Mouse (Mus musculus): Measurements from ENCODE around the gene Dbi. TPM values are rescaled to one million over a fixed set of nuclear protein-coding genes. Genes with fewer than 3 reads are reported as not detected.

Gene Dbi
- 658 and 708 TPM in 2 replicates for polyA plus RNA-seq (2015; fragmentation: Nextera tagmentation; extraction: Ambion mirVana)

DNA sequence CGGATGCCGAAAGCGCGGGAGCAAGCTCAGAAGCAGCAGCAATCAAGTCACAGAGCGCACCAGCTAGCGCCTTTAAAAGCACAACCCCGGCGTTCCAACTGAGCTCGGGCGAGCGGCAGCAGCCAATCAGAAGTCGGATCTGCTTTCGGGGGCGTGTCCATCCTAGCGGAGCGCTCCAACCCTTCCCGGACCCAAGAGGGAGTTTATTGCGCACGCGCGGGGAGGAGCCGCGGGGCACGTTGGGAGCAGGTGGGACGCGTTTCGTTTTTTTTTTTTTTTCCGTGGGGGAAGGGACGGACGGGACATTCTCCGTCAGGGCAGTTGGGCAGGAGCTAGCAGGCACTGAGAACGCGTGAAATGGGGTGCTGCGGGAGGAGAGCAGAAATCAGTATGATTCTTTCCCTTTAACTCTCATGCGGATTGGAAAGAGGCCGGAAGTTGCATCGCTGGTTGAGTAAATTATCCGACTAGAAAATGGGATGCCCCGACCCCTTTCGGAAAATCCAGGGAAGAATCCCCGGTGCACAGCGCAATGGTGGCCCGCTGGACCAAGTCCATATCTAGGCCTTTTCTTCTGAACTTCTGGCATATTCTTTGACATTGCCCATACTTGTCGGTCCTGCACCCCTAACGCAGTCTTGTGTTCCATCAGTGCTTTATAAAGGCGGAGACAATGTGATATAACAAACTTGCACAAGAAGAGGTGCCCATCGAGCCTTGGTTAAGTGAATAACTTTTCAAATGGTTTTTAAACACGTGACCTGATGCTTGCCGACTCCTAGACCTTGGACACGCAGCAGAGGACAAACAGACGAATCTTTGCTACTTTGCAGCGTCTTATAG, at the start of gene Dbi, which contains the start of gene 3110009E18Rik:
Dbi (minus strand) TSS at position 110 of the 843 bp plus-strand sequence.
3110009E18Rik (plus strand) TSS at position 219 of the 843 bp plus-strand sequence.
- peak; percentile 94 for ATAC-seq (ENCODE audit: low FRiP score, low TSS enrichment)
- WGBS = 1% methylated on average over 52 of the region's 52 CpGs
- peak within 1 kb of the TSS; percentile 92 for H3K27ac ChIP-seq (ENCODE audit: low read length)

GRCm38 (mm10) chr1:120170307-120170706, 49.4 kb upstream of the Dbi start:
- Histone ChIP-seq H3K4me1 (ENCODE audit: insufficient read depth, low read length) (no peaks in the 10 kb centered on the region), H3K36me3 (ENCODE audit: insufficient read depth, low read length) (no peaks in the 10 kb centered on the region), H3K9me3 (ENCODE audit: low read length) (no peaks in the 10 kb centered on the region), H3K27ac (ENCODE audit: low read length) (no peak overlapping the region), H3K9ac (replicated peaks; ENCODE audit: low read length) (no peak overlapping the region), H3K27me3 (ENCODE audit: insufficient read depth, low read length) (no peaks in the 10 kb centered on the region), H3K4me2 (replicated peaks; ENCODE audit: low read depth, low read length) (no peak overlapping the region), H3K4me3 (ENCODE audit: low read length) (no peak overlapping the region)
- no peak for ATAC-seq (ENCODE audit: low FRiP score, low TSS enrichment)
- 83% methylated on average over 7 of the region's 7 CpGs for WGBS

More for the DNA sequence above, at the start of gene Dbi, which contains the start of gene 3110009E18Rik:
- Histone ChIP-seq H3K4me3 (ENCODE audit: low read length) (peak within 1 kb of the TSS; percentile 65), H3K4me1 (ENCODE audit: insufficient read depth, low read length) (peaks cover 45% of the 10 kb centered on the region), H3K9me3 (ENCODE audit: low read length) (no peaks in the 10 kb centered on the region), H3K27me3 (ENCODE audit: insufficient read depth, low read length) (no peaks in the 10 kb centered on the region), H3K36me3 (ENCODE audit: insufficient read depth, low read length) (peaks cover 7% of the 10 kb centered on the region; the same call in 1 of the 2 replicates), H3K4me2 (replicated peaks; ENCODE audit: low read depth, low read length) (peak within 1 kb of the TSS; percentile 75), H3K9ac (replicated peaks; ENCODE audit: low read length) (peak within 1 kb of the TSS; percentile 79)

- no peak for ATAC-seq (ENCODE audit: low FRiP score, low TSS enrichment)
- Histone ChIP-seq H3K36me3 (ENCODE audit: insufficient read depth, low read length) (no peaks in the 10 kb centered on the region), H3K4me1 (ENCODE audit: insufficient read depth, low read length) (no peaks in the 10 kb centered on the region), H3K4me2 (replicated peaks; ENCODE audit: low read depth, low read length) (no peak overlapping the region), H3K27ac (ENCODE audit: low read length) (no peak overlapping the region), H3K9ac (replicated peaks; ENCODE audit: low read length) (no peak overlapping the region), H3K4me3 (ENCODE audit: low read length) (no peak overlapping the region), H3K9me3 (ENCODE audit: low read length) (no peaks in the 10 kb centered on the region), H3K27me3 (ENCODE audit: insufficient read depth, low read length) (no peaks in the 10 kb centered on the region)
- WGBS = 82% methylated on average over 7 of the region's 7 CpGs
Measured at GRCm38 (mm10) chr1:120168674-120169073, 47.8 kb upstream of the Dbi start.

- no peaks in the 10 kb centered on the region for H3K9me3 ChIP-seq (ENCODE audit: low read length)
- no peak for ATAC-seq (ENCODE audit: low FRiP score, low TSS enrichment)
- no peaks in the 10 kb centered on the region for H3K4me1 ChIP-seq (ENCODE audit: insufficient read depth, low read length)
- H3K27ac ChIP-seq (ENCODE audit: low read length) = no peak overlapping the region
- no peak overlapping the region for H3K4me3 ChIP-seq (ENCODE audit: low read length)
- H3K9ac ChIP-seq (replicated peaks; ENCODE audit: low read length) = no peak overlapping the region
- WGBS = 66% methylated on average over 4 of the region's 4 CpGs
- no peaks in the 10 kb centered on the region for H3K27me3 ChIP-seq (ENCODE audit: insufficient read depth, low read length)
- H3K4me2 ChIP-seq (replicated peaks; ENCODE audit: low read depth, low read length) = no peak overlapping the region
- no peaks in the 10 kb centered on the region for H3K36me3 ChIP-seq (ENCODE audit: insufficient read depth, low read length)
Measured at GRCm38 (mm10) chr1:120168016-120168415, 47.1 kb upstream of the Dbi start.

DNA sequence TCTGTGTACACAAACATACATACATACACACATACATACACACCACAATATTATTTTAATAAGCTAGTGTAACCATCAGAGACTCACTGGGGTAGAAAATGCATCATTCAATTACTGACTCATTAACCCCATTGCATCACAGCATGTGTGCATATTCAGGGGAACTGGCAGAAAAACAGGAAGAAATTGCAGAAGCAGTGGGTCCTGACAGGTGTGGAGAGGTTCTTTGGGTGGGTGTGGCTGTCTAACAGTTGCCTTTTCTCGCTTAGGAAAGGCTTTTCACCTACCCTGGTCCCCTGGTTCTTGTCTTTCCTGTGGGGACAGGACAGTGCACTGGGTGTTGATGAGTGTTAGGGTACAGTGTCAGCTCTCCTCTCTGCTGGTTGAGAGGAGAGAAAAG, 41.7 kb upstream of the Dbi start:
- 75% methylated on average over 1 of the region's 1 CpGs for WGBS
- ATAC-seq (ENCODE audit: low FRiP score, low TSS enrichment) = no peak
- Histone ChIP-seq H3K27ac (ENCODE audit: low read length) (no peak overlapping the region), H3K27me3 (ENCODE audit: insufficient read depth, low read length) (no peaks in the 10 kb centered on the region), H3K9ac (replicated peaks; ENCODE audit: low read length) (no peak overlapping the region), H3K4me3 (ENCODE audit: low read length) (no peak overlapping the region), H3K4me2 (replicated peaks; ENCODE audit: low read depth, low read length) (no peak overlapping the region), H3K36me3 (ENCODE audit: insufficient read depth, low read length) (no peaks in the 10 kb centered on the region), H3K4me1 (ENCODE audit: insufficient read depth, low read length) (no peaks in the 10 kb centered on the region), H3K9me3 (ENCODE audit: low read length) (no peaks in the 10 kb centered on the region)

DNA sequence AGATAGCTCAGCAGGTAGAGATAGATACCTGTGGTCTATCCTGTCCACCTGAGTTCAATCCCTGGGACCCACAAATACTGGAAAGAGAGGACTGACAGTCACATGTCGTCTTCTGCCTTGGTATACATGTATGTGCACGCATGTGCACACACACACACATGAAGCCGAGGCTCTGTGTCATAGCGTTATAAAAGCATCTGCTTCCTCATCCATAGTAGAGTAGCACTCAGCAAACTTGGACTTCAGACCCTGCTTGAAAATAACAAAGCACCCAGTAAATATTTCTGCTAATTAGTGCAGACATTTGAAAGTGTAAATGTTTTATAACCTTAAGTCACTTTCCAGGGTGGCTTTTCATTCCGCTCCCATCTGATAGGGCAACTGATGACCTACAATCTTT, 40.6 kb upstream of the Dbi start:
- ATAC-seq (ENCODE audit: low FRiP score, low TSS enrichment) = no peak
- Histone ChIP-seq H3K27me3 (ENCODE audit: insufficient read depth, low read length) (no peaks in the 10 kb centered on the region), H3K4me1 (ENCODE audit: insufficient read depth, low read length) (no peaks in the 10 kb centered on the region), H3K9ac (replicated peaks; ENCODE audit: low read length) (no peak overlapping the region), H3K27ac (ENCODE audit: low read length) (no peak overlapping the region), H3K9me3 (ENCODE audit: low read length) (no peaks in the 10 kb centered on the region), H3K4me2 (replicated peaks; ENCODE audit: low read depth, low read length) (no peak overlapping the region), H3K36me3 (ENCODE audit: insufficient read depth, low read length) (no peaks in the 10 kb centered on the region), H3K4me3 (ENCODE audit: low read length) (no peak overlapping the region)
- 90% methylated on average over 5 of the region's 5 CpGs for WGBS

DNA sequence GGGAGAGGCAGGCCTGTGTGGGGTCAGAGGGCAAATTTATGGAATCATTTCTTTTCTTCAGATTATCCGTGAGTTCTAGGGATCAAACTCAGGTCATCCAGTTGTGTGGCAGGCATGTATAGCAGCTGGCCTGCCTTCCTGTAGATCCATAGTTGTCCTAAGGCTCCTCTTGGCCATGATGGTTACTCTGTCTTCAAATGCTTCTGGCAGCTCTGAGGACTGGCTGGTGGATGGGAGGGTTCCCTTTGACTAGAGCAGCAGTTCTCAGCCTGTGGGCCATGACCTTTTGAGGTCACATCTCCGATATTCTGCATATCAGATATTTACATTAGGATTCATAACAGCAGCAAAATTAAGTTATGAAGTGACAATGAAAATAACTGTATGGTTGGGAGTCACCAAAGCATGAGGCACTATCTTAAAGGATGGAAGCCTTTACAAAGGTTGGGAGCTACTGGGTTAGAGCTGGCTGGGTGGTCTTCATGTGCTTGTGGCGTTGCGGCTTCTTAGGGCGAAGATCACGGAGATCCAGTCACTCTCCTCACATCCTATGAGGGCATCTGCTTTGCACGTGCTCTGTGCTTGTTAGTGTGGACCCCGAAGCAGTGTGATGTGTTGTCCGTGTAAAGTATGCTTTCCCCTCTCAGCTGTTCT, 37.7 kb upstream of the Dbi start:
- H3K27ac ChIP-seq (ENCODE audit: low read length) = no peak overlapping the region
- no peak for ATAC-seq (ENCODE audit: low FRiP score, low TSS enrichment)
- WGBS = 88% methylated on average over 9 of the region's 9 CpGs
- H3K36me3 ChIP-seq (ENCODE audit: insufficient read depth, low read length) = no peaks in the 10 kb centered on the region
- H3K9ac ChIP-seq (replicated peaks; ENCODE audit: low read length) = no peak overlapping the region
- no peaks in the 10 kb centered on the region for H3K4me1 ChIP-seq (ENCODE audit: insufficient read depth, low read length)
- no peaks in the 10 kb centered on the region for H3K9me3 ChIP-seq (ENCODE audit: low read length)
- H3K27me3 ChIP-seq (ENCODE audit: insufficient read depth, low read length) = no peaks in the 10 kb centered on the region
- no peak overlapping the region for H3K4me3 ChIP-seq (ENCODE audit: low read length)
- H3K4me2 ChIP-seq (replicated peaks; ENCODE audit: low read depth, low read length) = no peak overlapping the region

DNA sequence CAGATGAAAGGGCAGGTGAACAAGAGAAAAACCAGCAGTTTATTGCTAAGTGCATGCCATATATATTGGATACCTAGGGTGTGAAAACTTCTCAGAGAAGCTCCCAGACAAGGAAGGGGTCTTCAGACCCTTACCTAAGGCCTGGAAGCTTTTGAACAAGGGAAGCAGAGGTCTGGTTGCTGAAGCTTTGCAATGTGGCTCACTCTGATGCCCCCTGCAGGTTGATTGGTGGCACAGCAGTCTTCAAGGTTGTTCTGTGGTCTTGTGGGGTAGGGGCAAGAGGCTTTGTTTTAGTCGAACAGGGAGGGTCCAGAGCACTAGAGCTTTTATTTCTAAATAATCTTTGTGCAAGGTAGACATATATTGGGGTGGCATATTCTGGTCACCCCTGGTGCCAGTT, 34.4 kb upstream of the Dbi start:
- Histone ChIP-seq H3K4me3 (ENCODE audit: low read length) (no peak overlapping the region), H3K36me3 (ENCODE audit: insufficient read depth, low read length) (no peaks in the 10 kb centered on the region), H3K27ac (ENCODE audit: low read length) (no peak overlapping the region), H3K27me3 (ENCODE audit: insufficient read depth, low read length) (no peaks in the 10 kb centered on the region), H3K4me1 (ENCODE audit: insufficient read depth, low read length) (no peaks in the 10 kb centered on the region), H3K4me2 (replicated peaks; ENCODE audit: low read depth, low read length) (no peak overlapping the region), H3K9me3 (ENCODE audit: low read length) (no peaks in the 10 kb centered on the region), H3K9ac (replicated peaks; ENCODE audit: low read length) (no peak overlapping the region)
- ATAC-seq (ENCODE audit: low FRiP score, low TSS enrichment) = no peak
- 29% methylated on average over 1 of the region's 1 CpGs for WGBS

GRCm38 (mm10) chr1:120154232-120154631, 33.4 kb upstream of the Dbi start:
- no peaks in the 10 kb centered on the region for H3K4me1 ChIP-seq (ENCODE audit: insufficient read depth, low read length)
- no peaks in the 10 kb centered on the region for H3K27me3 ChIP-seq (ENCODE audit: insufficient read depth, low read length)
- H3K4me3 ChIP-seq (ENCODE audit: low read length) = no peak overlapping the region
- no peaks in the 10 kb centered on the region for H3K36me3 ChIP-seq (ENCODE audit: insufficient read depth, low read length)
- no peaks in the 10 kb centered on the region for H3K9me3 ChIP-seq (ENCODE audit: low read length)
- no peak for ATAC-seq (ENCODE audit: low FRiP score, low TSS enrichment)
- H3K27ac ChIP-seq (ENCODE audit: low read length) = no peak overlapping the region
- no peak overlapping the region for H3K4me2 ChIP-seq (replicated peaks; ENCODE audit: low read depth, low read length)
- no peak overlapping the region for H3K9ac ChIP-seq (replicated peaks; ENCODE audit: low read length)

DNA sequence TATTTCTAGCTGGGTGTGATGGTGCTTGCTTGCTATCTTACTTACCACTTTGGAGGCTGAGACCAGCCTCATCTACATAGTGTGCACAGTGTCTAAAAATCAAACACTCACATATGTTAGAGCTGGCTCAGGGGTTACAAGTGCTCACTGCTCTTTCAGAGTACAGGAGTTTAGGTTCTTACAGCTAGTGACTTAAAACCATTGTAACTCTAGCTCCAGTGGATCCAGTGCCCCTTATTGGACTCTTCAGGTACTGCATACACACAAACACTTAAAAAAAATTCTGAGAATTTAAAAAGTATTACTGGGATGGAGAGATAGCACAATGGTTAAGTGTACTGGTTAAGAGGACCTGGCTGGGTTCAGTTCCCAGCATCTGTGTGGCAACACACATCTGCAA, 26.1 kb upstream of the Dbi start:
- ATAC-seq (ENCODE audit: low FRiP score, low TSS enrichment) = no peak
- no peaks in the 10 kb centered on the region for H3K36me3 ChIP-seq (ENCODE audit: insufficient read depth, low read length)
- H3K9me3 ChIP-seq (ENCODE audit: low read length) = no peaks in the 10 kb centered on the region
- no peak overlapping the region for H3K9ac ChIP-seq (replicated peaks; ENCODE audit: low read length)
- no peak overlapping the region for H3K4me2 ChIP-seq (replicated peaks; ENCODE audit: low read depth, low read length)
- H3K4me3 ChIP-seq (ENCODE audit: low read length) = no peak overlapping the region
- H3K27ac ChIP-seq (ENCODE audit: low read length) = no peak overlapping the region
- H3K4me1 ChIP-seq (ENCODE audit: insufficient read depth, low read length) = no peaks in the 10 kb centered on the region
- H3K27me3 ChIP-seq (ENCODE audit: insufficient read depth, low read length) = no peaks in the 10 kb centered on the region
